Mouse (Mus musculus) brain, embryonic 18.5 days (tissue): ENCODE data around the gene Hspa8.
"Not testable (repeated sequence)": the region's sequence is repeated elsewhere in the genome, so short reads cannot be mapped to it uniquely, and the experiment has no call there.

Experiments used
- DNase-seq: peaks from one replicate; pipeline ENCODE4 v3.0.0-alpha.2; 2012; ENCODE audit warnings: low read depth, low spot score

The Hspa8 gene

DNA sequence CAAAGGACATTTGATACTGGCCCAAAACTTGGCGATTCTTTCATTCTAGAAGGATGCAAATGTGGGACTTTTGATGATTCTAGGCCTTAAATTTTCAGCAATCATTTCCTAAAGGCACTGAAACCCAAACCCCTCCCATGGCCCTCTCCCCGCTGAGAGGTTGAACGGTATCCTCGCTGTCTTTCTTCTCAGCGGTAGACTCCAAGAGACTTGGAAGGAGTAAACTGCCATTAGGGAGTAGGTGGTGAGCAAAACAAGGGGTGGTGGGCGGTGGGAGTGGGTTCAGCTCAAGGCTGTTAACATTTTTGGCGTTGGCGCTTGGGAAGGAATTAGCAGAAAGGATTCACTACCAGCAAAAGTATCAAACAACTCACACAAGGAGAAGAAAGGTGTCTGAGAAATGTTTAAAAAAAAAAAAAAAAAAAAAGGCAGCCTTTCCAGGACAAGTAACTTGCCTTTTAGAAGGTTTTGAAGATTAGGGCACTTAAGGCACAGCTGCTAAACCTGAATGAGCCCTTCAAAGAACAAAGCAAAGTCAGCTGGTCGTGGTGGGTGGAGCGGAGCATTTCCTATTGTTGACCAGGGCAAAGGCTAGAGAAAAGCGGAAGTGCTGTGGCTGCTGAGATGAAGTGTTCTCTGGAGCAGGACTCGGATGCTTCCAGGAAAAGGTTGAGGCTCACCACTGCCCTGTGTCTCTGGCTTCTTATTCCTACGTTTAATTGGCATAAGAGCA is 17.0 kb upstream of the Hspa8 start:
- no peak for DNase-seq

DNA sequence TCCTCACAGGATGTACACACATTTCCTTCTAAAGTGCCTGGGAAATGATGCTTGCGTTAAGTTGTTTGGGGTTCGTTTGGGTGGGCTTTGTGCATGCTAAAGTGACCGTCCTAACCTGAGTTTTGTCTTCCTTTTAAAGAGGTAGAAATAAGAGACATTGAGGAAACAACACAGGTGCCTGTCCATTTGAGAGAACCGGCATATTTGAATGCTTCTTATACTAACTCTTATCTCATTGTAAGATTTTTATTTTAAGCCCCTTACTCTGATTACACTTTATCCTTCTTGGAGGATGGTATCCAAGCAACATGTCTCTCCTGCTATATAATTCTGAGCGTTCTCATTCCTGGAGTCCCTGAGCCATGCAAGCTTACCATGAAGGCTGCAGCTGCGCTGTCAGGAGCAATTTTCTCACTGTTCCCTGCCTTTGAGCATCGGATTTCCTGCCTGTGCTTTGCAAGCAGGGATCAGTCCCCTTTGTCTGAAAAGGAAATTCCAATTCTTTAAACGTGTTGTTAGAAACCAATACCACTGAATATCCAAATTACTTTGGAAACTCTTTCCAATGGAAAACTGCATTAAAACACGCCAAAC is 16.3 kb upstream of the Hspa8 start:
- DNase-seq: no peak

DNA sequence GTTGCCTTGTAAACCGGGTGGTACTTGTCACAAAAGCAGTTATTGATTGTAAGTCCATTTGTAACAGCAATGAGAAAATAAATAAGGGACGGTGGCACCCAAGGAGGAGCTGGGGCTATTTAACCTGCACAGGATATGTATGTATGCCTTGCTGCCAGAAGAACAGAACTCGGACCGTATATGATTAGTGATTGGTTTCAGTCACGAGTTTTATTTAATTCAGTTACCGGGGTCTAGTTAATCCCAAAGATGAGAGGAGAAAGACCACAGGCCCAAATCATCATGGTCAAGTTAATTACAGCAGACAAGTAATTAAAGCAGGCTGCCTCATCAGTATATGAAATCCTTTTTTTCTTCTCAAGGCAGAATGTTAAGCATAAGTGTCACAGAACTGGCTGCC is 15.3 kb upstream of the Hspa8 start:
- no peak for DNase-seq

DNA sequence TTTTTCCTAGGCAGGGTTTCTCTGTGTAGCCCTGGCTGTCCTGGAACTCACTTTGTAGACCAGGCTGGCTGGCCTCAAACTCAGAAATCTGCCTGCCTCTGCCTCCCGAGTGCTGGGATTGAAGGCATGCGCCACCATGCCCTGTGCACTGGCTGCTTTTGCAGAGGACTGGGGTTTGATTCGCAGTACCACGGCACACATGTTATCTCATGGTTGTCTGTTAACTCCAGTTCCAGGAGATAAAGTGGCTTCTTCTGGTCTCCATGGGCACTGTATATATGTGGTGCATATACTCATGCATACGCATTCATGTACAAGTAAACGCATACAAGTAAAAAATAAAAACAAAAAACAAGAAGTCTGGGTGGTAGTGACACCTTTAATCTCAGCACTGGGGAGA is 14.0 kb upstream of the Hspa8 start:
- not testable (repeated sequence) for DNase-seq

DNA sequence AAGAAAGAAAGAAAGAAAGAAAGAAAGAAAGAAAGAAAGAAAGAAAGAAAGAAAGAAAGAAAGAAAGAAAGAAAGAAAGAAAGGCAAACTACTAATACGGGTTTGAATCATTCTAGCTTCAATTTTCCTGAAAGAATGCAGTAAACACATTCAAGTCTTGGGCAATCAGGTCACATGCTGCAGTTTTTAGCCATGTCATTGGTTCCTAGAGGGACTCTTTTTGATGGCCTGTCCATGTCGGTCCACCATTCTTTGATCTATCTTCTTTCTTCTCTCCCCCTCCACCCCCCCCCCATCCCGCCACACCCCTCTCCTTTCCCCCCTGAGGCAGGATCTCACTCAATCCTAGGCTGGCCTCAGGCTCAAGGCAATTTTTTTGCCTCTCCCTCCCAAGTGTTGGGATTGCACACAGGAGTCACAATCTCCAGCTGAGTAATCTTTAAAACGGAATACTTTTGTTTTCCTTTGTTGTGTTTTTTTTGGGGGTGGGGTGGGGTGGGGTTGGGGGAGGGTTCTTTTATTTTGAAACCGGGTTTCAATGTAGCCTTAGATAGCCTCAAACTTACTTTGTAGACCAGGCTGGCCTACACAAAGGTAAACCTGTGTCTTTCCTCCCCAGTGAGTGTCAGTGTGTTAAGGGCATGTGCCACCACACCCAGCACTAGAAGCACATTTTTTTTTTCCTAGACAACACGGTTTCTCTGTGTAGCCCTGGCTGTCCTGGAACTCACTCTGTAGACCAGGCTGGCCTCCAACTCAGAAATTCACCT is 8.7 kb upstream of the Hspa8 start:
- DNase-seq: no peak

DNA sequence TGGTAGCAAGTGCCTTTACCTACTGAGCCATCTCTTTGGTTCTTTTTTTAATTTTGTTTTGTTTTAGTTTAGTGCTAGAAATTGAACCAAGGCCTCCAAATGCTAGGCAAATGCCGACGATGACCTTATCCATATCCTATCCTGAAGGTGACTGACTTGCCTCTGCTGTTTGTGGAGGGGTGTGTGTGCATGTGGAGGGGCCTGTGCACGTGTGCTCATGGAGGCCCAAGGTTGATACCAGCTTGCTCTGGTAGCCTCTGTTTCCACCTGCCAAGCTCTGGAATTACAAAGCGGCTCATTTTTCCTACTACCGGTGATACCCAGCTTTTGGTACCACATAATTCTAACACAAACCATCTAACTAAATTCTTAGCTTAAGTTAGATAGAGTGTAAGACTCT is 7.2 kb upstream of the Hspa8 start:
- DNase-seq: no peak

DNA sequence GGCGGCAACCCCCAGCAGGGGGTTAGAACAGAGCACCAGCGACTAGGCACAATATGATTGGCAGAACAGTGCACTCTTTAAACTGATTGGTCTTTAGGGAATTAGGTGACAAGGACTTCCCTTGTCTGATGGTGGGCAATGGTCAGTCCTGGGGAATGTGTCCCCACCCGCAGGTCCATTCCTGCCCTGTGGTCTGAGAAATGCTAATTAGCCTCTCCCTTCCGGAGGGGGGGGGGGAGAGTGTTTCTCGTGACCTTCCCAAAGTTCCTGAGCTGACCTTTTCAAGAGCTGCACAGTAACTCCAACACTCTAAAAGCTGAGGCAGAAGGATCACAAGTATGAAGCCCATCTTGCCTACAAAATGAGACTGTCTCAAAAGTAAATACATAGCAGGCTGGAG is 6.5 kb upstream of the Hspa8 start:
- DNase-seq: no peak

DNA sequence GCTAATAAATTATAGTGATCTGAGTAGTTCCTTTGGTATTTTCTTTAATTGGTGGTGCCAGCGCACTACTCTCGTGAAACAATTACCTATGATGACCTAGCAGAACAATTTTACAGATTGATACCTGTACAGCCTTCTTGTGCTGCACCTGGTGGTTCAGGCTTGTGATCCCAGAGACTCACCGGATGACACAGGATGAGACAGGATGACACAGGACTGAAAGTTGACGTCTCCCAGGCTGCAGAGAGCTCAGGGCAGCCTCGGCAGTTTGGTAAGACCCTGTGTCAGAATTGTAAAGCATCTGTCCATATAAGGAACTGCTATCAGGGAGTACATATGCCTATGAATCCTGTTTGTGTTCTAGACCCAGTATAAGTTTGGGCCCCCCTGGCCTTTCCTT is 5.9 kb upstream of the Hspa8 start:
- no peak for DNase-seq

DNA sequence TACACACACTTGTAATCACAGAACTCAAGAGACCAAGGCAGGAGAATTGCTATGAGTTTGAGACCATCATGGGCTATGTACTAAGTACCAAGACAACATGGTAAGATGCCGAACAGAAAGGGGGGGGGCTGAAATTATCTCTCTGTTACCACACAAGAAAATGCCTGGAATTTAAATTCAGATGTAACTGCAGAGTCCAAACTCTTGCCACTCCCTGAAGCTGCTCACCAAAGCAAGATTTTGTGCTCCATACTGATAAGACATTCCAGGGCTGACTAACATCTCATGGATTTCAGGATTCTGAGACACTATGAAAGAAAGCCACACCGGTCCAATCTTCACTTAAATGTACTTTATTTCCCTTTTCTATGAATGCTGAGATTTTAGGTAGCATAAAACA is 5.2 kb upstream of the Hspa8 start:
- DNase-seq: no peak

DNA sequence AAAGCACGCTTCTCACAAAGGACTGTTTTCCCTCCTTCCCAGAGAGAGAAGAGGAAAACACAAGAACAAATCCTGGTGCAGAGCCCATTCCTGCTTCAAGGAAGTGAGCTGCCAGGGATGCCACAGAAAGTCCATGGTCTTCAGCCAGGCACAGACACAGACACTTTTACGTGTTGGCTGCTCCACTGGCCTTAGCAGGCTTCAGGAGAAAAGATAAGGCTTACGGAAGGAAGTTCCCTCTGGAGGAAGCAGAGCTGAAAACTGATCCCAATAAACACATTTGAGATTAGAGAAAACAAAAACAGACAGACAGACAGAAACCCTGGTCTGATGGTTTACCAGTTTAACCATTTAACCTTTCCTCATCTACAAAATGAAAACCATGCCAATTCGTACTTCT is 4.7 kb upstream of the Hspa8 start:
- no peak for DNase-seq

DNA sequence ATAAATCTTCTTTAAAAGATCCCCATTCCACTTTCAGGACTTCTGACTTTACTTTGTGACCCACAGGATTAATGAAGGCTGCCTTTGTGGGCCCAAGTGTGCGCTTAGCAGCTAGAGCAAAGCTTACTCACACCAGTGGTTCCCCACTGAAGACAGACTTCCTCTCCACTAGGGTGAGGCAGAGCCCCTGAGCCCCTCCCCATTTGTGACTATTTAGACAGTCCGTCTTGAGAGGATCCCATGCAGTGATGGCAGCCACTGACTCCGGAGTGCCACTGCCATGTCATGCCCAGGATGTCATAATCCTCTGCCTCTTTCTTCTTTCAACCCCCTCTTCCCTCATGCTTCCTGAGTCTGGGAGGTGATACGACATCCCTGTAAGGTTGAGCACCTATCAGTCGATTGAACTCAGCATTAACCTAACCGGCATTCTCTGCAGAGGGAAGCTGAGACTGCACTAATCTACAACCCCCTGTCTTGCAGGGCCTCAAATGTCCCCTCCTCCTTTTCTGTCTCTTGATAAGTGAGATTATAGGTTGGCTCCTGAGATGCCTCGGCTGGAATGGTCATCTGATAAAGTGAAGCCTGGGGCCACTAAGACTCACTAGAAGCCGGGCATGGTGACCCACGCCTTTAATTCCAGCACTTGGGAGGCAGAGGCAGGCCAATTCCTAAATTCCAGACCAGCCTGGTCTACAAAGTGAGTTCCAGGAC is 2.4 kb upstream of the Hspa8 start:
- no peak for DNase-seq

DNA sequence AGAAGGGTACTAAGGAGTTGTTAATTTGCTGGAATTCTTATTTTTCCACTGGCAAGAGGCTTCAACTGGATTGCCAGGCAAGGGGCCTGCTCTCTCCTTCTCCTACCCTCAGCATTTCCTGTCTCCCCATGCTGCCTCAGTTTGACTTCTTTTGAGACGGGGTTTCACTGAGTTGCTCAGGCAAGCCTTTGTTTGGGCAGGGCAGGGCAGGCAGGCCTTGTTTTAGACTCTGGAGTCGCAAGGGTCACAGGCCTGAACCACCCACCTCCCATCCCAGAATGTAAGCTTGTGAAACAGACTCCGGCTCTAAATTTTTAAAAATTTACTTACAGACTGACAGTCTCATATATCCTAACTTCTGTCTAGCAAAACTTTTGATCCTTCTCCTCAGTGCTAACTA is 1.7 kb upstream of the Hspa8 start:
- no peak for DNase-seq

DNA sequence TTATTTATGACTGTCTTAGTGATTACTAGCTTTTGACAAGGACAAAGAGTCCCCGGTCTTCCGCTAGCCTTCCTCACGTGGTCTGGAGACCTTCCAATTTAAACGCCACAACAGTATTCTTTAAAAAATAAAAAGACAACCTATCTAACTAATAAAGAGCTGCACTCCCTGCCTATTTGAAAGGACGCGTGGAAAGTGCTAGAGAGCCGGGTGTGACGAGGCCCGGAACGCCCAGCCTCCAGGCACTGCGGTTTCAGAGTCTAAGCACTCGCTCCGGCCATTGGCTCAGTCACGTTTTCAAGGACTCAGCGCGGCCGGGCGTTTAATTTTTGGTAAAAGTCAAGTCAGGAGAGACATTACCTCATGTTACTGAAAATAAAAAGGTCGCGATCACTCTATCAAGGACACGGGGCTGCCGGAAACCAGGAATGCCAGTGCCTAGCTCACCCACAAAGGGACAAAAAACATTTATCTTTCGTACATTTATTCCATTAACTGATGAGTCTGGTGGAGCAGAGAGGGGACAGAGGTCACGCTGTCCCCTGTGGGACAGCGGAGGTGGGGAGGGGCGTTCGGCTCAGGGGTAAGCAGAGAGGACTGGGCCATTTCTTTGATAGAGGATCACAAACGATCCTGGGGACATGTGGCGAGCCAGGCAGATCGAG is 815 bp upstream of the Hspa8 start:
- no peak for DNase-seq

DNA sequence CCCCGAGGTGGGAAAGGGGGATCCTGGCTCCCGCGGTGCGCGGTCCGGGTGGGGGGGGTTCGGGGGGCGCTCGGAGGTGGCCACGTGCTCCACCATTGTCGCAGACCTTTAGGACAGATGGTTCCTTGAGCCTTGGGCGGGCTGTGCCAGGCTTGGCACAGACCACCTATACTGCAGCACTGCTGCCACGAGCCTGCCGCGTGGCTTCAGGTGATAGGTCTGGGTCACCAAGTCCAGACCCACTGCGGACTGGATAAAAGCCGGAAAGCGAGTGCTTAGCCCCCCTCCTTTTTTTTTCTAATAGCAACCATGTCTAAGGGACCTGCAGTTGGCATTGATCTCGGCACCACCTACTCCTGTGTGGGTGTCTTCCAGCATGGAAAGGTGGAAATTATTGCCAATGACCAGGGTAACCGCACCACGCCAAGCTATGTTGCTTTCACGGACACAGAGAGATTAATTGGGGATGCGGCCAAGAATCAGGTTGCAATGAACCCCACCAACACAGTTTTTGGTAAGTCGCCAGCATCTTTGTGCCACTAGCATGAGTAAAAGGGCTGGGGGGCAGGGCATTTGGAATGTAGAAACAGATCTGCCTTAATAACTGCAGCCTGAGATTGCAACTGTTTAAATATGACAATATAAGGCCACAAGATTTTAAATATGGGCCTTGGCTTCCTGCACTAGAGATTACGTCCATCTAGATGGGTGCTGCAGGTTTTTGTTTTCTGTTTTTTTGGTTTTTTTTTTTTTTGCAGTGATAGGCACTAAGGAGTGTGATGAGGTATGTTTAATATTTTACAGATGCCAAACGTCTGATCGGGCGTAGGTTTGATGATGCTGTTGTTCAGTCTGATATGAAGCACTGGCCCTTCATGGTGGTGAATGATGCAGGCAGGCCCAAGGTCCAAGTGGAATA is 1.1 kb downstream of the Hspa8 start:
- not testable (repeated sequence) for DNase-seq

DNA sequence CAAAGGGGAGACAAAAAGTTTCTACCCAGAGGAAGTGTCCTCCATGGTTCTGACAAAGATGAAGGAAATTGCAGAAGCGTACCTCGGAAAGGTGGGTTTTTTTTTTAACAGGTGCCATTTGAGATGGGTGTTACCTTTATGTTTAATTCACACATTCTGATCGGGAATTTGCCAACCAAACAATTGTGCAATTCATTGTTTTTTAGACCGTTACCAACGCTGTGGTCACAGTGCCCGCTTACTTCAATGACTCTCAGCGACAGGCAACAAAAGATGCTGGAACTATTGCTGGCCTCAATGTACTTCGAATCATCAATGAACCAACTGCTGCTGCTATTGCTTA is 1.7 kb downstream of the Hspa8 start:
- not testable (repeated sequence) for DNase-seq

DNA sequence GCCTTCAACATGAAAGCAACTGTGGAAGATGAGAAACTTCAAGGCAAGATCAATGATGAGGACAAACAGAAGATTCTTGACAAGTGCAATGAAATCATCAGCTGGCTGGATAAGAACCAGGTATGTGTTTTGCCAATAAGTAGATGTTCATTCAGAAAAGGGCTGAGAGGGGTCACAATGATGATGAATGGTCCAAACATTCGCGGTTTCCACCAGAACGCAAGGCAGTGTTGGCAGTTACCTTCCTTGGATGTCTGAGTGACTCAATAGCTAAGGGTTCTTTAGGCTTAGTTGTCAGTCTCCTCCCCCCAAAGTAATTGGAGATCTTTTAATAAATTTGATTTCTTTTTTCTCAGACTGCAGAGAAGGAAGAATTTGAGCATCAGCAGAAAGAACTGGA is 3.8 kb downstream of the Hspa8 start:
- DNase-seq: not testable (repeated sequence)

DNA sequence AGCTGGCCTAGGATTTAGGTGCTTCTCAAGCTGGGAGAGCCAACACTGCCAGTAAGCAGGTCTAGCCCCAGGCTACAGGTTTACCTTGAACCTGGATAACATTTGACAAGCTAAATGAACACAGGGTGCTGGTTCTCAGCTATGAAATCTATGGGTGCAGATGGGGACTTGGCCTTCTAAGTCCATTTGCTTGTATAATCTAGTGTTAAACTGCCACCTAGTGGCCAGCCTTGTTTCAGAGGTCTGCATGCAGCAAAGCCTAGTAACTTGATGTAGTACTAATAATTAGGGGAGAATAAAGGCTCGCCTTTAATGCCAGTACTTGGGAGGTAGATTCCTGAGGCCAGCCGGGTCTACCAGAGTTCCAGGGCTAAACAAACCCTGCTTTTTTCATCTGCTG is 4.5 kb downstream of the Hspa8 start:
- DNase-seq: no peak

DNA sequence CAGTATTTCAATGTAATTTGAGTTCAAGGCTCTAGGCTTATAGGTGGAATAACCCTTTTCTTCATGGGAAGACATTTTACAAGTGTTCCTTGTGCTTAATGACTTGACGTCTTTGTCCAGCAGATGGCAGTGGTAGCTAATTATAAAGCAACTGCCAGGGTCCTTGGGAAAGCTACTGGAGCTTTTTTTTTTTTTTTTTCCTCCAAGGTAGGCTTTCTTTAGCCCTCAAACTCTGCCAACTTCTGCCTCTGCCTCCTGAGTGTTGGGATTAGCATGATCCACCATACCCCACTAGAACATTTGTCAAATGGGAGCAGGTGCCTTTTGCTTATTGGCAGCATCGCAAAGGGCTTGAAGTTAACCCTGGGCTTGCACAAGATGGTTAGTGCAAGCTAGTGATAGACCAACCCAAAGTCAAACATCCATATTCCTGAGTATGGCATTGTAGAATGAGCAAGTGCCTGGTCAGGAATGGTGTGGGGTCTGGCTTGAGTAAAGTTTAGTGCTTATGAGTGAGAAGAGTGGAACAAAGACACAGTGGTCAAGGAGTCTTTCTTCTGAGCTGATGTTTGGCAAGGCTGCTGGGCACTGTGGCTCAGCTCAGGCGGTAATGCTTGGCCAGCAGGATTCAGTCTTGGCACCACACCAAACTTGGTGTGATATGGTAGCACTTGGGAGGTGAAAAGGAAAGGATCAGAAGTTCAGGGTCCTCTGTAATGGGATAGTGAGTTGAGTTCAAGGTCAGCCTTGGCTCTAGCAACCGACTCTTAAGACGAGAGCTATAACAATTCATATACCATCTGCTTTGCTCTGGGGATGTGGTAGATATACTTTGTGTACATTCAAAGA is 5.9 kb downstream of the Hspa8 start:
- DNase-seq: peak; percentile 69

DNA sequence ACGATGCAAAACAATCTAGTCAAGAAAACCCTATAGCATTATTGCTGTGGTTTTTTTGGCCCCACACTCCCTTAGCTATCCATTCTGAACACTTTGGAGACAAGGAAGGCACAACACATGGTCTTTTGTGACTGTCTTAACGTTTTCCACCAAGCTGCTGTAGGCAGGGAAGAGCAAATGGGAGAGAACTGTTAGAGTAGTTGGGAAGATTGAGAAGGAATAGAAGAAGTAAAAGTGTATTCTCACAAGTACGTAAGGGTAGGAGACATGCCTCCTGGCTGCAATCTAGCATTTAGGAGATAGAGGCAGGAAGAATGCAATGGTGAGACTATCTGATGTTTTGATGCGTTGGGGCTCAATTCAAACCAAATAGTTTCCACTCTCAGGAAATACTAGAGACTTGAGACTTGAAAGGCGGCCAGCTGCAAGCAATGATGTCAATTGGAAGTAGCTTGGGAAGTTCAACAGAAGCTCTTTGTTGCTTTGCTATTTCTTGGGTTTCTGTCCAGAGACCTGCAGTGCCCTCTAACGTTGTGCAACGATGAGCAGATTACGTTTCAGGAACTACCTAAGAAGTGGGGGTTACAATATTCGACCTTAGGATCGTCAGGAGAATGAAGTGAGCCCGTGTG is 6.6 kb downstream of the Hspa8 start:
- no peak for DNase-seq
